Mouse (Mus musculus) bone marrow macrophage, adult 2 months (primary cell): ENCODE measurements at regions not wholly inside any gene's neighbourhood (a gene's known extent, or its start where the extent isn't known, plus 50 kb on each side); places are given as distances from the start of the nearest gene placed in this dataset.

Experiments used
- CTCF ChIP-seq: IDR thresholded peaks from 2 replicates; pipeline ENCODE4 v1.5.1; 2012; ENCODE audit warnings: low read depth, mild to moderate bottlenecking, low read length, moderate library complexity
- POLR2A ChIP-seq: IDR thresholded peaks from 2 replicates; pipeline ENCODE4 v1.6.1; 2012; ENCODE audit warnings: mild to moderate bottlenecking, low read depth, low read length, borderline replicate concordance

DNA sequence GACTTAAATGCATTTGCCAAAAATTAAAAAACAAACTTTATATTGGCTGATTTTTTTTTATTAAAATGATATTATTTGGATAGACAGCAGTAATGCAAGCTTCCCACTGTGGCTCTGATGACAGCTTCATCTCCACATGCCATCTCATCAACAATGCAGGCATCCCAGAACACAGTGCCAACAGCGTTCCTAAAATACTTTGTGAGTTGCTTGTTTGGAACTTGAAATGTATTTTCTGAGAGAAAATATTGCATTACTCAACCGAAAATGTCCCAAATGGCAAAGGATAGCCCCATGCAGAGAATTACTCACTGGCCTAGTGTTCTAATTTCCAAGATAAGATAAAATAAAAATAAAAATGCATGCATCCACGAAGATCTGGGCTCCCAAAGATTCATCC lies 275.2 kb upstream of the Klf3 start:
- TF ChIP-seq CTCF (no peak), POLR2A (no peak)
